Mouse (Mus musculus): ENCODE measurements around the gene Opcml. TPM values are rescaled to one million over a fixed set of nuclear protein-coding genes. Genes with fewer than 3 reads are reported as not detected.

Gene Opcml
- polyA plus RNA-seq (2015; fragmentation: Illumina TruSeq; extraction: RNeasy Lipid Tissue Mini Kit (QIAGEN cat#74804); ENCODE audit: insufficient read depth, low read depth, low replicate concordance), result 0.35 TPM

GRCm38 (mm10) chr9:27790725-27791638 lies at the start of gene Opcml:
TSS of gene Opcml (plus strand) at chr9:27790775.

Data from pancreas, adult 10 weeks (tissue).